Mouse (Mus musculus) cerebellum, postnatal 36 days (tissue): ENCODE data around the gene Acot8.
"Not testable (repeated sequence)": the region's sequence is repeated elsewhere in the genome, so short reads cannot be mapped to it uniquely, and the experiment has no call there.

ENCODE experiments used
- DNase-seq, 2 experiments: peaks; one replicate each; pipeline ENCODE4 v3.0.0; 2021 to 2022; ENCODE audit warnings: mixed read lengths in 2 of 2

Acot8 gene

GRCm38 (mm10) chr2:164806614-164807013 lies 1.9 kb upstream of the Acot8 start:
- DNase-seq, result no peak

GRCm38 (mm10) chr2:164805332-164805718 lies 643 bp upstream of the Acot8 start:
- DNase-seq, result no peak

- DNase-seq, result no peak
These were observed 765 bp downstream of the Acot8 start for GRCm38 (mm10) chr2:164803921-164804313.

- DNase-seq, result no peak
These were observed 1.3 kb downstream of the Acot8 start for GRCm38 (mm10) chr2:164803201-164803920.

- no peak for DNase-seq
These were observed 4.3 kb downstream of the Acot8 start for GRCm38 (mm10) chr2:164800252-164801004.

- DNase-seq, result not testable (repeated sequence)
These were observed 6.1 kb downstream of the Acot8 start for GRCm38 (mm10) chr2:164798554-164798953.

GRCm38 (mm10) chr2:164795868-164796267 lies 8.8 kb downstream of the Acot8 start:
- DNase-seq, result no peak

- peak; percentile 86 to 87 for DNase-seq
These were observed 10.4 kb downstream of the Acot8 start for GRCm38 (mm10) chr2:164794293-164794692.

- no peak for DNase-seq
These were observed 10.9 kb downstream of the Acot8 start for GRCm38 (mm10) chr2:164793772-164794171.

- DNase-seq, result peak; percentile 75 to 78
These were observed 11.4 kb downstream of the Acot8 start for GRCm38 (mm10) chr2:164793236-164793635.

GRCm38 (mm10) chr2:164792400-164793190 lies 12.1 kb downstream of the Acot8 start:
- DNase-seq, result no peak

- DNase-seq, result peak; percentile 52 to 54
These were observed 12.8 kb downstream of the Acot8 start for GRCm38 (mm10) chr2:164791841-164792261.

GRCm38 (mm10) chr2:164790451-164790850 lies 14.2 kb downstream of the Acot8 start:
- DNase-seq, result no peak

- no peak for DNase-seq
These were observed 16.3 kb downstream of the Acot8 start for GRCm38 (mm10) chr2:164788411-164788810.

GRCm38 (mm10) chr2:164787779-164788178 lies 16.9 kb downstream of the Acot8 start:
- DNase-seq, result no peak

- DNase-seq, result no peak
These were observed 17.6 kb downstream of the Acot8 start for GRCm38 (mm10) chr2:164787032-164787431.

- DNase-seq, result no peak
These were observed 18.2 kb downstream of the Acot8 start for GRCm38 (mm10) chr2:164786388-164786885.

- peak; percentile 85 to 91 for DNase-seq
These were observed 18.9 kb downstream of the Acot8 start, which contains the start of gene Snx21 for GRCm38 (mm10) chr2:164785481-164786387. Gene Snx21, plus strand, starts transcription at chr2:164785823.

- DNase-seq, result no peak
These were observed 19.7 kb downstream of the Acot8 start for GRCm38 (mm10) chr2:164784869-164785420.

- DNase-seq, result no peak
These were observed 20.6 kb downstream of the Acot8 start for GRCm38 (mm10) chr2:164783926-164784581.

GRCm38 (mm10) chr2:164781876-164782275 lies 22.8 kb downstream of the Acot8 start:
- no peak for DNase-seq
